Mouse (Mus musculus) Muller cell, postnatal 12 days (primary cell): Measurements from ENCODE around the gene 1700122O11Rik.

ENCODE experiments used
- DNase-seq: peaks from one replicate; pipeline ENCODE4 v3.0.0-alpha.2; 2015; ENCODE audit errors: inconsistent ontology term

1700122O11Rik gene

GRCm38 (mm10) chr17:48028250-48028649 is 9.8 kb downstream of the 1700122O11Rik start:
- no peak for DNase-seq

GRCm38 (mm10) chr17:48027677-48028076 is 10.4 kb downstream of the 1700122O11Rik start:
- DNase-seq, result no peak

GRCm38 (mm10) chr17:48027019-48027418 is 11.1 kb downstream of the 1700122O11Rik start:
- DNase-seq, result no peak

GRCm38 (mm10) chr17:48024045-48024444 is 14.0 kb downstream of the 1700122O11Rik start:
- DNase-seq, result no peak

GRCm38 (mm10) chr17:48019585-48019984 is 18.5 kb downstream of the 1700122O11Rik start:
- DNase-seq, result no peak

- no peak for DNase-seq
These were observed 21.5 kb downstream of the 1700122O11Rik start for GRCm38 (mm10) chr17:48016566-48016965.

GRCm38 (mm10) chr17:48012561-48012960 is 25.5 kb downstream of the 1700122O11Rik start:
- DNase-seq, result no peak

- DNase-seq, result no peak
These were observed 27.0 kb downstream of the 1700122O11Rik start for GRCm38 (mm10) chr17:48011105-48011504.

- DNase-seq, result no peak
These were observed 27.8 kb downstream of the 1700122O11Rik start for GRCm38 (mm10) chr17:48010283-48010682.

GRCm38 (mm10) chr17:48005816-48006215 is 32.3 kb downstream of the 1700122O11Rik start:
- DNase-seq, result no peak

- DNase-seq, result no peak
These were observed 33.0 kb downstream of the 1700122O11Rik start for GRCm38 (mm10) chr17:48005091-48005490.

- DNase-seq, result no peak
These were observed 33.5 kb downstream of the 1700122O11Rik start for GRCm38 (mm10) chr17:48004619-48005018.

- no peak for DNase-seq
These were observed 35.6 kb downstream of the 1700122O11Rik start for GRCm38 (mm10) chr17:48002486-48002885.

GRCm38 (mm10) chr17:48001586-48002361 is 36.3 kb downstream of the 1700122O11Rik start:
- DNase-seq, result peak; percentile 80

- no peak for DNase-seq
These were observed 36.9 kb downstream of the 1700122O11Rik start for GRCm38 (mm10) chr17:48001157-48001556.

- DNase-seq, result no peak
These were observed 38.3 kb downstream of the 1700122O11Rik start for GRCm38 (mm10) chr17:47999812-48000211.

GRCm38 (mm10) chr17:47999403-47999802 is 38.7 kb downstream of the 1700122O11Rik start:
- no peak for DNase-seq

- DNase-seq, result no peak
These were observed 40.3 kb downstream of the 1700122O11Rik start for GRCm38 (mm10) chr17:47997806-47998205.

GRCm38 (mm10) chr17:47990392-47991123 is 47.5 kb downstream of the 1700122O11Rik start:
- no peak for DNase-seq

GRCm38 (mm10) chr17:47989951-47990378 is 48.1 kb downstream of the 1700122O11Rik start:
- DNase-seq, result peak; percentile 21

GRCm38 (mm10) chr17:47988811-47989210 is 49.3 kb downstream of the 1700122O11Rik start:
- no peak for DNase-seq

GRCm38 (mm10) chr17:47988074-47988473 is 50.0 kb downstream of the 1700122O11Rik start:
- DNase-seq, result no peak
